Mouse (Mus musculus) embryonic fibroblast, embryonic 13.5 days (primary cell): ENCODE results near the gene 1110059E24Rik.

Experiments used
- CTCF ChIP-seq: IDR thresholded peaks from 2 replicates; pipeline ENCODE4 v1.5.1; 2011; ENCODE audit warnings: mild to moderate bottlenecking, control low read depth, low read length, moderate library complexity, borderline replicate concordance; ENCODE audit not compliant: insufficient read depth
- POLR2A ChIP-seq: IDR thresholded peaks from 2 replicates; pipeline ENCODE4 v1.6.1; 2011; ENCODE audit warnings: low read depth, mild to moderate bottlenecking, control low read depth, low read length, moderate library complexity

GRCm38 (mm10) chr19:21636907-21637306 lies 15.9 kb downstream of the 1110059E24Rik start:
- TF ChIP-seq POLR2A (no peak), CTCF (no peak)
